Mouse (Mus musculus): Measurements from ENCODE around the gene Ntm.

Gene Ntm

GRCm38 (mm10) chr9:29409216-29409907 is 553.6 kb downstream of the Ntm start:
- no peak for DNase-seq (ENCODE audit: low spot score)

GRCm38 (mm10) chr9:29407954-29408353 is 555.0 kb downstream of the Ntm start:
- DNase-seq (ENCODE audit: low spot score), result no peak

- DNase-seq (ENCODE audit: low spot score), result no peak
Measured at GRCm38 (mm10) chr9:29406973-29407372, 556.0 kb downstream of the Ntm start.

GRCm38 (mm10) chr9:29406046-29406445 is 556.9 kb downstream of the Ntm start:
- no peak for DNase-seq (ENCODE audit: low spot score)

GRCm38 (mm10) chr9:29400151-29400550 is 562.8 kb downstream of the Ntm start:
- no peak for DNase-seq (ENCODE audit: low spot score)

- DNase-seq (ENCODE audit: low spot score), result no peak
Measured at GRCm38 (mm10) chr9:29396101-29396500, 566.8 kb downstream of the Ntm start.

- no peak for DNase-seq (ENCODE audit: low spot score)
Measured at GRCm38 (mm10) chr9:29393136-29393535, 569.8 kb downstream of the Ntm start.

- DNase-seq (ENCODE audit: low spot score), result no peak
Measured at GRCm38 (mm10) chr9:29390796-29391517, 572.0 kb downstream of the Ntm start.

- no peak for DNase-seq (ENCODE audit: low spot score)
Measured at GRCm38 (mm10) chr9:29389224-29389623, 573.7 kb downstream of the Ntm start.

- no peak for DNase-seq (ENCODE audit: low spot score)
Measured at GRCm38 (mm10) chr9:29387136-29387535, 575.8 kb downstream of the Ntm start.

GRCm38 (mm10) chr9:29377172-29378002 is 585.6 kb downstream of the Ntm start:
- no peak for DNase-seq (ENCODE audit: low spot score)

- DNase-seq (ENCODE audit: low spot score), result no peak
Measured at GRCm38 (mm10) chr9:29371341-29371740, 591.6 kb downstream of the Ntm start.

GRCm38 (mm10) chr9:29369621-29370020 is 593.3 kb downstream of the Ntm start:
- DNase-seq (ENCODE audit: low spot score), result no peak

- no peak for DNase-seq (ENCODE audit: low spot score)
Measured at GRCm38 (mm10) chr9:29368291-29368690, 594.6 kb downstream of the Ntm start.

GRCm38 (mm10) chr9:29357796-29358195 is 605.1 kb downstream of the Ntm start:
- DNase-seq (ENCODE audit: low spot score), result no peak

- no peak for DNase-seq (ENCODE audit: low spot score)
Measured at GRCm38 (mm10) chr9:29342303-29342702, 620.6 kb downstream of the Ntm start.

GRCm38 (mm10) chr9:29341292-29341691 is 621.6 kb downstream of the Ntm start:
- no peak for DNase-seq (ENCODE audit: low spot score)

GRCm38 (mm10) chr9:29335671-29336070 is 627.3 kb downstream of the Ntm start:
- no peak for DNase-seq (ENCODE audit: low spot score)

- no peak for DNase-seq (ENCODE audit: low spot score)
Measured at GRCm38 (mm10) chr9:29332296-29333090, 630.4 kb downstream of the Ntm start.

GRCm38 (mm10) chr9:29330486-29330885 is 632.5 kb downstream of the Ntm start:
- no peak for DNase-seq (ENCODE audit: low spot score)

- DNase-seq (ENCODE audit: low spot score), result no peak
Measured at GRCm38 (mm10) chr9:29326283-29326682, 636.7 kb downstream of the Ntm start.

- no peak for DNase-seq (ENCODE audit: low spot score)
Measured at GRCm38 (mm10) chr9:29325137-29325536, 637.8 kb downstream of the Ntm start.

Measured in ovary, postnatal 10 days (tissue).